Mouse (Mus musculus): ENCODE results near the gene Olig1.
"Not testable (repeated sequence)": the region's sequence is repeated elsewhere in the genome, so short reads cannot be mapped to it uniquely, and the experiment has no call there.

Olig1 gene

GRCm38 (mm10) chr16:91233241-91233944 lies 36.2 kb upstream of the Olig1 start:
- intact Hi-C loops (cut with DNase I) = no loop called here

- intact Hi-C loops (cut with DNase I) = no loop called here
Observed at GRCm38 (mm10) chr16:91239024-91239423, 30.5 kb upstream of the Olig1 start.

DNA sequence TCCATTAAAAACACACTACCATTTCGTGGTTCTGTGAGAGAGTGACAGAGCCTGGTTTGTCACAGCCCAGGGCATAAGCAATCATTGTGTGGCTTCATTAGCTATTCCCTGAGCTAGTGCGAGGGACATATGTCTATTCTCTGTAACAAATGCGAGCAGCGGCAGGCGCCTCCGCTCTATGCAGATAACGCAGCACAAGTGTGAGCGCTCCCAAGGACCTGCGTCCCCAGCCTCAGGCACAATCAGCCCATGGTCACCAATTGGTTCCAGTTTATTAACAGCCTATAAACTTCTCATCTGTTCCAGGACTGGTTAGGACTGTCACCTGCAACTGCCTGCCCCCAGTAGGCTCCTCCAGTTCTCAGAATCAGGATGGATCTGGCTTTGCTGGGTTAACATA lies 23.3 kb upstream of the Olig1 start:
- intact Hi-C loops (cut with DNase I) = no loop called here

GRCm38 (mm10) chr16:91255419-91256164 lies 14.0 kb upstream of the Olig1 start:
- intact Hi-C loops (cut with DNase I) = not testable (repeated sequence)

- intact Hi-C loops (cut with DNase I) = no loop called here
Observed at GRCm38 (mm10) chr16:91258956-91259355, 10.6 kb upstream of the Olig1 start.

GRCm38 (mm10) chr16:91260861-91261260 lies 8.7 kb upstream of the Olig1 start:
- intact Hi-C loops (cut with DNase I) = no loop called here

GRCm38 (mm10) chr16:91262467-91263220 lies 6.9 kb upstream of the Olig1 start:
- intact Hi-C loops (cut with DNase I) = no loop called here

DNA sequence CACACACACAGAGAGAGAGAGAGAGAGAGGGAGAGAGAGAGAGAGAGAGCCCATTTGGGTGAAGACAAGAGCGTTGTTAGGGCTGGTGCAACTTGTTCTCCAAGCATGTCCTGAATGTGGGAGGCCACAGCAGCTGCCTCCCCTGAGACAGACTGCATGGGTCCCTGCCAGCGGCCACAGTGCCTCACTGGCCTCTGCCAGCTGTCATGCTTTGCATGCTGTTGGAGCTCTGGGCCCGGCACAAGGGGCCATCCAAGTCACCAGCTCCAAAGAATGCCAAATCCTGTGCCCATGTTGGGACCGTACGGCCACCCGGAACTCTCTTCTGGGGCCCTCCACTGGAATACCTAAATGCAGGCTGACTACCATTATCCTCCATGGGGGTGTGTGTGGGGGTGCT lies 3.6 kb upstream of the Olig1 start:
- intact Hi-C loops (cut with DNase I) = no loop called here

DNA sequence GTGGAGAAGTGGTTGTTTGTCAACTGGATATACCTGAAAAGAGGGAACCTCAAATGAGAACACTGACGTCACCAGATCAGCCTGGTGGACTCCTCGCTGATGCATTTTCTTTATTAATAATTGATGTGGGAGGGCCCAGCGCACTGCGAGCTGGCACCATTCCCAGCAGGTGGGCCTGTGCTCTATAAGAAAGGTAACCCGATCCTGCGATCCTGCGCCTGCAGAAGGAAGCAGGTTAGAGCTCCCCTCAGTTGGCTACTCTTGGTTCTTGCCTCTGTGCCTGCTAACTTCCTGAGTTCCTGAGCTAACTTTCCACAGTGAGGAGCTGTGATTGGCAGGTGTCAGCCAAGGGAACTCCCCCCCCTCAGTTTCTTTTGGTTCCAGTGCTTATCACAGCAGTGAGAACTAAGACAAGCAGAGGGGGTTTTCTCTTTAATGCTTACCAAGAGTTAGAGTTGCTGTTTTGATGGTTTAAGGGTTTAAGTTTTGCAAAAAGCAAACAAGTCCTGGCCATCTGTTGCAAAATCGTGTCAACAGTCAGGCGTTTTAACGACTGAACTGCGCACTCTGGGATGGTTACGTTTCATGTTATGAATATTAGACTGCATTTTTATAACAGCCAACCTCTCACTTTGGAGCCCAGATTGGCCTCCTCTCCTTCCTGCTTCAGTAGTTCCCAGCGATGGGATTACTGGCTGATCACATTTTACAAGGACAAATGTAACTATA lies 684 bp upstream of the Olig1 start:
- intact Hi-C loops (cut with DNase I) = no loop called here

- intact Hi-C loops (cut with DNase I) = no loop called here
Observed at GRCm38 (mm10) chr16:91270212-91270971, 820 bp downstream of the Olig1 start.

DNA sequence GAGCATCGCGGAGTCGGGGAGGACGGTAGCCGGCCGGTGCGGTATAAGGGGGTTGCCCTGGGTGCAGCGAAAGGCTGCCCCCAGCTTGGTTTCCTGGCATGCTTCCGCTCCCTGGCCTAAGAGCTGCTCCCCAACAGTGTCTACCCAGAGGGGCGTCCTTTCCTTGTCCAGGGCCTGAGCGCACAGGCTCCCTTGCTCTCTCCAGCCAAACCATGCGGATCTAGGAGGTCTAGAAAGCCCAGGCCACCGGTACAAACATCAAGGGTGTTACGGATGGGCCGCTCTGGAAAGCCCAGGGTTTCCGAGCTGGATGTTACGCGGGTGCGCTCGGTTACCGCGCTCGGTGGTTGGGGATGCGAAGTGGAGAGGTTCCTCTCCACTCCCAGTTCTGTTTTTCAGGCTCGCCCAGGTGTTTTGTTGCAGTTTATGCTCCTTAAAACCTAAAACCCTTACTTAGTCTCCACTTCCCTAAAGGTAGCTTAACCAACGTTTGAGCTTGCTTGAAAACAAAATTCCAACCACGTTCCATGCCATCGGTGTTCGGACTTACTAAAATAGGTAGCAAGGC lies 1.5 kb downstream of the Olig1 start:
- intact Hi-C loops (cut with DNase I) = no loop called here

DNA sequence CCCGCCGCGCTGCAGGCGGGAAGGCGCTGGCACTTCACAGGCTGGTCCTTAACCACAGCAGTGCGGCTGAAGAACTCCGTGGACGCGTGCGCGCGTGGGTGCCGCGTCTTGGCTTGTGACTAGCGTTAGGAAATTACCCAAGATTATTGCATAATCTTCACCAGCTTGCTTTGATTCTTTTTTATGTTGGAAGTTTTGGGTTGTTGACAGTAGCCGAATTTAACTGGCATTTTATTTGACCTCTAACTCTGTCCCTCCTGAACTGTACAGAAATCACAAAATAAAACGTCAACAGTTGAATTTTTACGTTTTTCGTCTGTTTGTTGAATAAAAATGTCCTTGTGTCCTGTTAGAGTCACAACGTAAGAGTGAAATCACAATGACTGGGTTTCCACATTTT lies 2.1 kb downstream of the Olig1 start:
- intact Hi-C loops (cut with DNase I) = no loop called here

DNA sequence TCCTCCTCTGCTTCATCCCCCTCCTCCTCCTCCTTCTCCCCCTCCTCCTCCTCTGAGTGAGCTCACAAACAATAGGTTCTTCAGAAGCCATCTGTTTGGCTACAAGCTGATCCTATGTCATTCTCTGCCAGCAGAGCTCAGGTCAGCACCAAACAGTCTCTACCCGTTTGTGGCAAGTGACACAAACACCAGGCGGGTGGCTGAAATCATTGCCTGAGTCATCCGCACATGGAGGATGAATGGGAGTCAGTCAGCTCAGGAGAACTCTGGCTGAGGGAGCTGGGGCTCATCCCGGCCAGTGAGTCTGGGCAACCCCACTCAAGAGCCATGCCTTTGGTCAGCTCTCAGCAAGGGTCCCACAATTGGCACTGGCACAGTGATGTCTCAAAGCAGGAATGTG lies 10.9 kb downstream of the Olig1 start:
- intact Hi-C loops (cut with DNase I) = no loop called here

GRCm38 (mm10) chr16:91292080-91292479 lies 22.5 kb downstream of the Olig1 start:
- intact Hi-C loops (cut with DNase I) = no loop called here

GRCm38 (mm10) chr16:91292719-91293333 lies 23.3 kb downstream of the Olig1 start:
- intact Hi-C loops (cut with DNase I) = no loop called here

DNA sequence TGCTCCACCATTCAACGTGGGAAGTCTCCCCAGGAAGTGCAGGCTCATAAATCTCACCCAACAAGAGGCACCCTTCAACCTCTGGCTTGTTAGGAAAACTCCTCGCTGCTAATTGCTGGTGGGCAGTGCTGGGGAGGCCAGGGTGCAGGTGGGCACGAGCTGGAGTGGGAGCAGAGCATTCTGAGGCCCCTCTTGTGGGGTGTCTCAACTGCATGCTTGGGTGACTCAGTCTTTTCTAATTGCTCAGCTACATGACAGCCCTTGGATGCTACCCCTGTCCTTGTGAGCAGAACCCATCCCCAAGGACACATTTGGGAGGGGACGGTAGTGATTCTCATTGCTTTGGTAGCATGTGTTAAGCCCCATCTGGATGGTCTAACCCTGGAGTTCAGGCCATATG lies 28.2 kb downstream of the Olig1 start:
- intact Hi-C loops (cut with DNase I) = no loop called here

GRCm38 (mm10) chr16:91299412-91299811 lies 29.8 kb downstream of the Olig1 start:
- intact Hi-C loops (cut with DNase I) = no loop called here

- intact Hi-C loops (cut with DNase I) = no loop called here
Observed at GRCm38 (mm10) chr16:91300641-91301441, 31.3 kb downstream of the Olig1 start.

DNA sequence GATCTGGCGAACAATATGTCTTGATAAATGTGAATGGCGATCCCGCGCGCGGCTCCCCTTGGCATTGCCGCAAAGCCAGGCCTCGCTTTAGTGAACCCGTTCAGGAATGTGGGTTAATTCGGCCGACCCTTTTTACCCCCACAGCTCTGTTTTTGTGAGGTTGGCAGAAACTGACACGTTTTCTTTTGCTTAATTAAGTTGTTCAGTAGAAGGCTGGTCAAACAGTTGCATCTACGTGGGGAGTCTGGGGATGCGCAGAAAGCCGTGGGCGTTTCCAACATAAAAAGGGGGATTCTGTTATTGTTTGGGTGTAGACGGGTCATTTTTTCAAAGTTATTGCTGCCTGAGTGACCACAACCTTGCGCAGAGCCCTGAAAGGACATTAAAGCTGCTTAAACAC lies 31.9 kb downstream of the Olig1 start:
- intact Hi-C loops (cut with DNase I) = no loop called here

Data from adrenal gland (tissue).